Mouse (Mus musculus): ENCODE measurements around the gene Rmdn2. TPM values are rescaled to one million over a fixed set of nuclear protein-coding genes. Genes with fewer than 3 reads are reported as not detected.

Gene Rmdn2
- total RNA-seq, 2 experiments from 2014 or later, result 13.0 to 13.4 TPM

GRCm38 (mm10) chr17:79670837-79671236, 59.2 kb downstream of the Rmdn2 start:
- DNase-seq (ENCODE audit: low spot score in 2 of 2), result no peak
- intact Hi-C loops (cut with DNase I), result no loop called here

- intact Hi-C loops (cut with DNase I), result no loop called here
- DNase-seq (ENCODE audit: low spot score in 2 of 2), result no peak
Measured at GRCm38 (mm10) chr17:79695106-79695505, 83.4 kb downstream of the Rmdn2 start.

GRCm38 (mm10) chr17:79695541-79695940, 83.9 kb downstream of the Rmdn2 start:
- DNase-seq (ENCODE audit: low spot score in 2 of 2), result no peak
- intact Hi-C loops (cut with DNase I), result no loop called here

GRCm38 (mm10) chr17:79699197-79699596, 87.5 kb downstream of the Rmdn2 start:
- intact Hi-C loops (cut with DNase I), result loop anchor here (1.0 kb wide), 1 partner anchor 142 kb away; no protein-coding TSS in a partner anchor
- peak in 1 of 2 experiments; percentile 18 for DNase-seq (ENCODE audit: low spot score in 2 of 2)

- DNase-seq (ENCODE audit: low spot score in 2 of 2), result no peak
- intact Hi-C loops (cut with DNase I), result no loop called here
Measured at GRCm38 (mm10) chr17:79700871-79701270, 89.2 kb downstream of the Rmdn2 start.

- intact Hi-C loops (cut with DNase I), result no loop called here
- DNase-seq (ENCODE audit: low spot score in 2 of 2), result no peak
Measured at GRCm38 (mm10) chr17:79705671-79706455, 94.2 kb downstream of the Rmdn2 start.

GRCm38 (mm10) chr17:79708168-79708567, 96.5 kb downstream of the Rmdn2 start:
- intact Hi-C loops (cut with DNase I), result no loop called here
- DNase-seq (ENCODE audit: low spot score in 2 of 2), result no peak

GRCm38 (mm10) chr17:79709718-79710117, 98.1 kb downstream of the Rmdn2 start:
- DNase-seq (ENCODE audit: low spot score in 2 of 2), result no peak
- intact Hi-C loops (cut with DNase I), result no loop called here

- intact Hi-C loops (cut with DNase I), result no loop called here
- no peak for DNase-seq (ENCODE audit: low spot score in 2 of 2)
Measured at GRCm38 (mm10) chr17:79710246-79710842, 98.7 kb downstream of the Rmdn2 start.

GRCm38 (mm10) chr17:79711944-79712343, 100.3 kb downstream of the Rmdn2 start:
- no peak for DNase-seq (ENCODE audit: low spot score in 2 of 2)
- intact Hi-C loops (cut with DNase I), result no loop called here

GRCm38 (mm10) chr17:79712536-79712935, 100.9 kb downstream of the Rmdn2 start:
- intact Hi-C loops (cut with DNase I), result no loop called here
- no peak for DNase-seq (ENCODE audit: low spot score in 2 of 2)

GRCm38 (mm10) chr17:79713276-79713642, 101.6 kb downstream of the Rmdn2 start:
- intact Hi-C loops (cut with DNase I), result no loop called here
- peak in 1 of 2 experiments; percentile 28 for DNase-seq (ENCODE audit: low spot score in 2 of 2)

GRCm38 (mm10) chr17:79713643-79714367, 102.1 kb downstream of the Rmdn2 start:
- peak in 1 of 2 experiments; percentile 23 for DNase-seq (ENCODE audit: low spot score in 2 of 2)
- intact Hi-C loops (cut with DNase I), result no loop called here

GRCm38 (mm10) chr17:79714368-79714895, 102.8 kb downstream of the Rmdn2 start:
- DNase-seq (ENCODE audit: low spot score in 2 of 2), result no peak
- intact Hi-C loops (cut with DNase I), result no loop called here

- intact Hi-C loops (cut with DNase I), result loop anchor here (5.0 kb wide), 1 partner anchor 53 kb away; no protein-coding TSS in a partner anchor
- no peak for DNase-seq (ENCODE audit: low spot score in 2 of 2)
Measured at GRCm38 (mm10) chr17:79714931-79715637, 103.4 kb downstream of the Rmdn2 start, which contains the start of gene Cyp1b1. Gene Cyp1b1 (minus strand): TSS chr17:79715061.

- peak; percentile 82 to 85 for DNase-seq (ENCODE audit: low spot score in 2 of 2)
- intact Hi-C loops (cut with DNase I), result loop anchor here (5.0 kb wide), 1 partner anchor 53 kb away; no protein-coding TSS in a partner anchor
Measured at GRCm38 (mm10) chr17:79715649-79716143, 104.0 kb downstream of the Rmdn2 start.

- DNase-seq (ENCODE audit: low spot score in 2 of 2), result no peak
- intact Hi-C loops (cut with DNase I), result no loop called here
Measured at GRCm38 (mm10) chr17:79720681-79721080, 109.0 kb downstream of the Rmdn2 start.

GRCm38 (mm10) chr17:79726613-79727012, 115.0 kb downstream of the Rmdn2 start:
- intact Hi-C loops (cut with DNase I), result no loop called here
- no peak for DNase-seq (ENCODE audit: low spot score in 2 of 2)

- intact Hi-C loops (cut with DNase I), result no loop called here
Measured at GRCm38 (mm10) chr17:79728053-79728584, 116.5 kb downstream of the Rmdn2 start.

More at GRCm38 (mm10) chr17:79728053-79728584, 116.5 kb downstream of the Rmdn2 start:
- no peak for DNase-seq (ENCODE audit: low spot score in 2 of 2)
